Mouse (Mus musculus) midbrain, embryonic 14.5 days (tissue): Measurements from ENCODE around the gene Ak9. TPM values are rescaled to one million over a fixed set of nuclear protein-coding genes. Genes with fewer than 3 reads are reported as not detected.

Experiments
- ATAC-seq: fragments of 200-750 bp; cut with Nextera tagmentation; 2 replicates; pipeline ENCODE4 v1.8.0; 2017; ENCODE audit warnings: moderate number of reproducible peaks, moderate library complexity; ENCODE audit not compliant: low FRiP score, low TSS enrichment
- DNase-seq: peaks from one replicate; pipeline ENCODE4 v3.0.0-alpha.2; 2015
- H3K27ac ChIP-seq: fragments of 300-500 bp; sonication (generic); replicated peaks from 2 replicates; pipeline ENCODE4 v1.5.1; 2014; ENCODE audit warnings: mild to moderate bottlenecking, low read depth, low read length, moderate library complexity
- H3K27me3 ChIP-seq: fragments of 300-500 bp; sonication (generic); 2 replicates; pipeline ENCODE4 v1.6.1; 2014; ENCODE audit warnings: low read length, control low read depth, mixed read lengths; ENCODE audit not compliant: control insufficient read depth, insufficient read depth
- H3K36me3 ChIP-seq: fragments of 300-500 bp; sonication (generic); 2 replicates; pipeline ENCODE4 v1.6.1; 2014; ENCODE audit warnings: low read length, control low read depth; ENCODE audit not compliant: control insufficient read depth, insufficient read depth
- H3K4me1 ChIP-seq: fragments of 300-500 bp; sonication (generic); 2 replicates; pipeline ENCODE4 v1.6.1; 2014; ENCODE audit warnings: mild to moderate bottlenecking, antibody characterized with exemption, low read length, control low read depth; ENCODE audit not compliant: control insufficient read depth, insufficient read depth
- H3K4me2 ChIP-seq: fragments of 300-500 bp; sonication (generic); 2 replicates; pipeline ENCODE4 v1.6.1; 2014; ENCODE audit warnings: mild to moderate bottlenecking, low read length, moderate library complexity
- H3K4me3 ChIP-seq: fragments of 300-500 bp; sonication (generic); replicated peaks from 2 replicates; pipeline ENCODE4 v1.5.1; 2014; ENCODE audit warnings: low read depth, low read length
- H3K9ac ChIP-seq: fragments of 300-500 bp; sonication (generic); replicated peaks from 2 replicates; pipeline ENCODE4 v1.6.1; 2014; ENCODE audit warnings: mild to moderate bottlenecking, low read length, moderate library complexity
- H3K9me3 ChIP-seq: fragments of 300-500 bp; sonication (generic); 2 replicates; pipeline ENCODE4 v1.6.1; 2016; ENCODE audit warnings: low read length, control low read depth, mixed read lengths; ENCODE audit not compliant: control insufficient read depth
- WGBS: fragments of 180-500 bp; shearing (Covaris S2); extraction: QIAGEN DNeasy Blood & Tissue Kit; methylation state at CpG from one replicate; pipeline ENCODE4 v1.1.7; 2014; 5-methylcytosine and 5-hydroxymethylcytosine counted together
- polyA plus RNA-seq: library from polyadenylated mRNA; unstranded; fragments of >200 nt; fragmentation: Nextera tagmentation; extraction: Ambion mirVana; gene quantifications from 2 replicates; pipeline ENCODE4 v1.2.1, GENCODE M21; 2014

Ak9 gene
- polyA plus RNA-seq, 1 experiment from 2014 or later, result 0.08 TPM

GRCm38 (mm10) chr10:41479961-41480360 is 176.2 kb downstream of the Ak9 start:
- ATAC-seq, result no peak
- 84% methylated on average over 3 of the region's 3 CpGs for WGBS
- Histone ChIP-seq H3K9me3 (no peaks in the 10 kb centered on the region), H3K27me3 (no peaks in the 10 kb centered on the region), H3K27ac (no peak overlapping the region), H3K4me3 (no peak overlapping the region), H3K4me1 (peaks cover 21% of the 10 kb centered on the region), H3K4me2 (no peak overlapping the region), H3K36me3 (peaks cover 25% of the 10 kb centered on the region), H3K9ac (no peak overlapping the region)
- no peak for DNase-seq

DNA sequence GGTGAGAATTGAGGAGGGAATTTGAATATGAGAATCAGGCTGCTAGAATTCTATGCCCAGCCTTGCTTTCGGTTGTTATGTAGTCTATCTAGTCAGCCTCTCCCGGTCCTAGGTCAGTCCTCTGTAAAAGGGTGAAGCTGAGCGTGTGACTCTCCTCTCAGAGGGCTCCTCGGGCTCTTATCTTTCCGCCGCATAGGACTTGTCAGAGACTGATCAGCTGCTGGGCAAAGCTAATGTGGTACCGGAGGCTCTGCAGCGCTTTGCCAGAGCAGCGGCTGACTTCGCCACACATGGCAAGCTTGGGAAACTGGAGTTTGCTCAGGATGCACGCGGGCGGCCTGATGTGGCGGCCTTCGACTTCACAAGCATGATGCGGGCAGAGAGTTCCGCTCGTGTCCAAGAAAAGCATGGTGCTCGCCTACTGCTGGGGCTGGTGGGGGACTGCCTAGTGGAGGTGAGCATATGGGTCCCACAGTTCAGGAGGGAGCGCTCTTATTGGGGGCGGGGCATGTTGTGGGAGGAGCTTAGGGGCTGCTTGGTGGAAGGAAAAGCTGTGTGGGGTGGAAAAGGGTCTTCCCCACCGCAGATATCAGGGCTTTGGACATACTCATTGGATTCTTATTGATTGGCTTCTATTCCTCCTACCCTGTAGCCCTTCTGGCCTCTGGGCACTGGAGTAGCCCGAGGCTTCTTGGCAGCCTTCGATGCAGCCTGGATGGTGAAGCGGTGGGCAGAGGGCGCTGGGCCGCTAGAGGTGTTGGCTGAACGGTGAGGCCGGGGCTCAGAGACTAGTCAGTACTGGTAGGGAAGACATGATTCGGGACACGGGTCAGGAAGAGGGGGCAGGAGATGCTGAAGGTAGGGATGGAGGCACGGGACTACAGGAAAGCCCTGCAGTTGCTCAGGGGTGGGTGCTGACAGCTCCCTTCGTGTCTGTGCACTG is 177.4 kb downstream of the Ak9 start:
- 71% methylated on average over 33 of the region's 33 CpGs for WGBS
- Histone ChIP-seq H3K27ac (no peak overlapping the region), H3K36me3 (peaks cover 37% of the 10 kb centered on the region), H3K4me1 (peaks cover 16% of the 10 kb centered on the region), H3K9ac (no peak overlapping the region), H3K4me2 (no peak overlapping the region), H3K27me3 (no peaks in the 10 kb centered on the region), H3K4me3 (no peak overlapping the region), H3K9me3 (no peaks in the 10 kb centered on the region)
- no peak for ATAC-seq
- DNase-seq, result no peak

DNA sequence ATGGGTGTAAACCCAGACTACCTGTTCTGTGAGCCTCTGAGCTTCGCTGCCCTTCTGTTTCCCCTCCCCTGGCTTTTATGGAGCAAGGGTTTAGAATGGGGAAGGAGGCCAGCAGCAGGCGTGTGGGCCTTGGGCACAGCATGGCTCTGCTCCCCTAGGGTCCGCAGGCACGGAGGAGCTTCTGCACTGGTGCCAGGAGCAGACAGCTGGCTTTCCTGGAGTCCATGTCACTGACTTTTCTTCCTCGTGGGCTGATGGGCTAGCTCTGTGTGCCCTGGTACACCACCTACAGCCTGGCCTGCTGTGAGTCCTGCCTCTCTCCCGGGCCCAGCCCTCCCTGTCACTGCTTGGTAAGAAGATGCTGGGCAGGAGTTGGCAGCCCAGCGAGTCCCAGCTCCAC is 178.7 kb downstream of the Ak9 start:
- 76% methylated on average over 7 of the region's 7 CpGs for WGBS
- Histone ChIP-seq H3K27me3 (no peaks in the 10 kb centered on the region), H3K9ac (no peak overlapping the region), H3K9me3 (no peaks in the 10 kb centered on the region), H3K27ac (no peak overlapping the region), H3K4me2 (no peak overlapping the region), H3K36me3 (peaks cover 46% of the 10 kb centered on the region), H3K4me3 (no peak overlapping the region), H3K4me1 (peaks cover 11% of the 10 kb centered on the region)
- no peak for ATAC-seq
- DNase-seq, result no peak

Other genes starting within 250 kb of the Ak9 start
- 3.5 and 4.3 TPM in 2 replicates for gene Gpr6, start 231.7 kb upstream of the Ak9 start, polyA plus RNA-seq
- gene Fig4, start 720 bp upstream of the Ak9 start, polyA plus RNA-seq, result 26.9 and 33.9 TPM in 2 replicates
- 18.5 and 20.5 TPM in 2 replicates for gene Zbtb24, start 146.4 kb downstream of the Ak9 start, polyA plus RNA-seq
- gene Mical1, start 172.3 kb downstream of the Ak9 start, polyA plus RNA-seq, result 17.0 and 20.5 TPM in 2 replicates
- 35.5 and 36.1 TPM in 2 replicates for gene Smpd2, start 186.4 kb downstream of the Ak9 start, polyA plus RNA-seq
- 1.3 and 1.7 TPM in 2 replicates for gene Ppil6, start 186.5 kb downstream of the Ak9 start, polyA plus RNA-seq
- 34.9 and 63.8 TPM in 2 replicates for gene Cd164, start 215.4 kb downstream of the Ak9 start, polyA plus RNA-seq